Mouse (Mus musculus) midbrain, postnatal 0 days (tissue): Measurements from ENCODE around the gene Tomm5. TPM values are rescaled to one million over a fixed set of nuclear protein-coding genes. Genes with fewer than 3 reads are reported as not detected.
"Not testable (repeated sequence)": the region's sequence is repeated elsewhere in the genome, so short reads cannot be mapped to it uniquely, and the experiment has no call there.

ENCODE experiments used
- ATAC-seq: fragments of 200-750 bp; cut with Nextera tagmentation; 2 replicates; pipeline ENCODE4 v1.8.0; 2017; ENCODE audit warnings: moderate number of reproducible peaks, mild to moderate bottlenecking, moderate TSS enrichment, moderate library complexity; ENCODE audit not compliant: low FRiP score
- DNase-seq: peaks from one replicate; pipeline ENCODE4 v3.0.0-alpha.2; 2015; ENCODE audit warnings: low spot score
- H3K27ac ChIP-seq: fragments of 300-500 bp; sonication (generic); 2 replicates; pipeline ENCODE4 v1.5.1; 2014; ENCODE audit warnings: low read depth, mild to moderate bottlenecking, low read length, mixed read lengths
- H3K27me3 ChIP-seq: fragments of 300-500 bp; sonication (generic); 2 replicates; pipeline ENCODE4 v1.6.1; 2014; ENCODE audit warnings: low read length, control low read depth, mixed read lengths; ENCODE audit not compliant: insufficient read depth
- H3K36me3 ChIP-seq: fragments of 300-500 bp; sonication (generic); 2 replicates; pipeline ENCODE4 v1.6.1; 2014; ENCODE audit warnings: low read length, control low read depth, mixed read lengths; ENCODE audit not compliant: insufficient read depth
- H3K4me1 ChIP-seq: fragments of 300-500 bp; sonication (generic); 2 replicates; pipeline ENCODE4 v1.6.1; 2014; ENCODE audit warnings: mild to moderate bottlenecking, control low read depth, antibody characterized with exemption, low read length, mixed read lengths; ENCODE audit not compliant: insufficient read depth
- H3K4me2 ChIP-seq: fragments of 300-500 bp; sonication (generic); 2 replicates; pipeline ENCODE4 v1.6.1; 2014; ENCODE audit warnings: low read depth, mild to moderate bottlenecking, low read length, mixed read lengths; ENCODE audit not compliant: poor library complexity, severe bottlenecking
- H3K4me3 ChIP-seq: fragments of 300-500 bp; sonication (generic); 2 replicates; pipeline ENCODE4 v1.5.1; 2014; ENCODE audit warnings: low read depth, mild to moderate bottlenecking, low read length, moderate library complexity
- H3K9ac ChIP-seq: fragments of 300-500 bp; sonication (generic); replicated peaks from 2 replicates; pipeline ENCODE4 v1.6.1; 2014; ENCODE audit warnings: mild to moderate bottlenecking, low read length, moderate library complexity, mixed read lengths; ENCODE audit not compliant: poor library complexity, severe bottlenecking
- H3K9me3 ChIP-seq: fragments of 300-500 bp; sonication (generic); 2 replicates; pipeline ENCODE4 v1.6.1; 2016; ENCODE audit warnings: low read length, control low read depth
- CTCF ChIP-seq: IDR thresholded peaks from 2 replicates; pipeline ENCODE4 v1.5.1; 2016; ENCODE audit warnings: antibody characterized with exemption, mild to moderate bottlenecking
- WGBS: fragments of 180-500 bp; shearing (Covaris S2); extraction: QIAGEN DNeasy Blood & Tissue Kit; methylation state at CpG from one replicate; pipeline ENCODE4 v1.1.7; 2014; 5-methylcytosine and 5-hydroxymethylcytosine counted together
- polyA plus RNA-seq: library from polyadenylated mRNA; unstranded; fragments of >200 nt; fragmentation: Nextera tagmentation; extraction: Ambion mirVana; gene quantifications from 2 replicates; pipeline ENCODE4 v1.2.1, GENCODE M21; 2015
- total RNA-seq: library from RNA; depleted of rRNA; stranded (reverse); fragments of >200 nt; gene quantifications from 2 replicates; pipeline ENCODE4 v1.2.3, GENCODE M21; 2014

Gene Tomm5
- total and polyA plus RNA-seq, 2 experiments from 2014 or later, result 109 to 194 TPM

- DNase-seq (peak; percentile 83), ATAC-seq (0 out of 2 replicates have a peak, but pooled peaks have one; percentile 5)
- no peak overlapping the region for H3K27ac ChIP-seq
- H3K9ac ChIP-seq, result no peak overlapping the region
- no peaks in the 10 kb centered on the region for H3K9me3 ChIP-seq
- no peak overlapping the region for H3K4me3 ChIP-seq
- H3K4me1 ChIP-seq, result no peaks in the 10 kb centered on the region
- TF ChIP-seq CTCF, result peak; percentile 96
- no peaks in the 10 kb centered on the region; the same call in 1 of the 2 replicates for H3K36me3 ChIP-seq
- no peaks in the 10 kb centered on the region for H3K27me3 ChIP-seq
- 28% methylated on average over 7 of the region's 7 CpGs for WGBS
- no peak overlapping the region for H3K4me2 ChIP-seq
These were observed 10.6 kb downstream of the Tomm5 start for GRCm38 (mm10) chr4:45097198-45097872.

- Histone ChIP-seq H3K4me3 (peak overlapping the region; percentile 94), H3K4me2 (peak overlapping the region; percentile 67), H3K4me1 (0 out of 2 replicates have a peak, but pooled peaks cover 3% of the 10 kb centered on the region), H3K9ac (peak overlapping the region; percentile 96), H3K27ac (peak overlapping the region; percentile 89), H3K9me3 (no peaks in the 10 kb centered on the region), H3K27me3 (no peaks in the 10 kb centered on the region), H3K36me3 (no peaks in the 10 kb centered on the region)
- ATAC-seq, result peak; percentile 11; the same call in 1 of the 2 replicates
- no peak for DNase-seq
- TF ChIP-seq CTCF, result no peak
- 37% methylated on average over 8 of the region's 8 CpGs for WGBS
These were observed 23.0 kb downstream of the Tomm5 start for GRCm38 (mm10) chr4:45084895-45085290.

GRCm38 (mm10) chr4:45084021-45084894, 23.7 kb downstream of the Tomm5 start, which contains the start of gene Fbxo10:
Gene Fbxo10, minus strand, starts transcription at chr4:45084604.
- Histone ChIP-seq H3K4me1 (0 out of 2 replicates have a peak, but pooled peaks cover 3% of the 10 kb centered on the region), H3K9ac (peak within 1 kb of the TSS; percentile 96), H3K4me3 (peak within 1 kb of the TSS; percentile 94), H3K9me3 (no peaks in the 10 kb centered on the region), H3K27me3 (no peaks in the 10 kb centered on the region), H3K36me3 (no peaks in the 10 kb centered on the region), H3K4me2 (peak within 1 kb of the TSS; percentile 67), H3K27ac (peak within 1 kb of the TSS; percentile 89)
- under 1% methylated on average over 70 of the region's 77 CpGs for WGBS
- peak; percentile 90 for ATAC-seq
- TF ChIP-seq CTCF, result no peak
- DNase-seq, result peak; percentile 93

GRCm38 (mm10) chr4:45083487-45083886, 24.4 kb downstream of the Tomm5 start:
- under 1% methylated on average over 8 of the region's 8 CpGs for WGBS
- Histone ChIP-seq H3K4me1 (0 out of 2 replicates have a peak, but pooled peaks cover 3% of the 10 kb centered on the region), H3K4me2 (peak overlapping the region; percentile 67), H3K27ac (peak overlapping the region; percentile 89; the same call in 1 of the 2 replicates), H3K36me3 (no peaks in the 10 kb centered on the region), H3K27me3 (no peaks in the 10 kb centered on the region), H3K9me3 (no peaks in the 10 kb centered on the region), H3K4me3 (peak overlapping the region; percentile 94), H3K9ac (peak overlapping the region; percentile 96)
- ATAC-seq (no peak), DNase-seq (peak; percentile 52)
- no peak for TF ChIP-seq CTCF

- Histone ChIP-seq H3K27ac (peak overlapping the region; percentile 81), H3K4me1 (0 out of 2 replicates have a peak, but pooled peaks cover 3% of the 10 kb centered on the region), H3K36me3 (no peaks in the 10 kb centered on the region), H3K9ac (peak overlapping the region; percentile 96), H3K9me3 (no peaks in the 10 kb centered on the region), H3K27me3 (no peaks in the 10 kb centered on the region), H3K4me2 (peak overlapping the region; percentile 67), H3K4me3 (peak overlapping the region; percentile 94)
- TF ChIP-seq CTCF, result peak; percentile 21; the same call in 1 of the 2 replicates
- ATAC-seq (no peak), DNase-seq (peak; percentile 51)
- WGBS, result 55% methylated on average over 9 of the region's 9 CpGs
These were observed 25.0 kb downstream of the Tomm5 start for GRCm38 (mm10) chr4:45082951-45083350.

- not testable (repeated sequence) for H3K36me3 ChIP-seq, ATAC-seq, H3K9me3 ChIP-seq, H3K4me1 ChIP-seq, H3K4me2 ChIP-seq, H3K27ac ChIP-seq, H3K9ac ChIP-seq, DNase-seq, H3K27me3 ChIP-seq, H3K4me3 ChIP-seq
- 85% methylated on average over 4 of the region's 4 CpGs for WGBS
These were observed 26.9 kb downstream of the Tomm5 start for GRCm38 (mm10) chr4:45081041-45081440.
